Mouse (Mus musculus) telencephalon, adult 2 months (tissue): ENCODE results near the gene Gm49339.
"Not testable (repeated sequence)": the region's sequence is repeated elsewhere in the genome, so short reads cannot be mapped to it uniquely, and the experiment has no call there.

Source experiments
- DNase-seq: peaks from one replicate; pipeline ENCODE4 v3.0.0-alpha.2; 2011; ENCODE audit warnings: low read depth, low spot score

The Gm49339 gene

GRCm38 (mm10) chr10:51480397-51480796 is at the start of gene Gm49339, which contains the start of gene Lilr4b:
TSS of gene Gm49339 (plus strand) at chr10:51480612.
TSS of gene Lilr4b (plus strand) at chr10:51480632.
- DNase-seq: not testable (repeated sequence)

- no peak for DNase-seq
These were observed 47.5 kb upstream of the Gm49339 start for GRCm38 (mm10) chr10:51432940-51433339.

GRCm38 (mm10) chr10:51435684-51436083 is 44.7 kb upstream of the Gm49339 start:
- DNase-seq: no peak

- DNase-seq: no peak
These were observed 28.8 kb upstream of the Gm49339 start for GRCm38 (mm10) chr10:51451610-51452009.

- peak; percentile 42 for DNase-seq
These were observed 26.7 kb upstream of the Gm49339 start for GRCm38 (mm10) chr10:51453616-51454298.

GRCm38 (mm10) chr10:51454365-51454764 is 26.0 kb upstream of the Gm49339 start:
- DNase-seq: no peak

GRCm38 (mm10) chr10:51455762-51456161 is 24.6 kb upstream of the Gm49339 start:
- DNase-seq: peak; percentile 9

- no peak for DNase-seq
These were observed 24.0 kb upstream of the Gm49339 start for GRCm38 (mm10) chr10:51456369-51456768.

GRCm38 (mm10) chr10:51463800-51464199 is 16.6 kb upstream of the Gm49339 start:
- DNase-seq: not testable (repeated sequence)

- not testable (repeated sequence) for DNase-seq
These were observed 10.3 kb downstream of the Gm49339 start, which contains the start of gene Lilrb4a for GRCm38 (mm10) chr10:51490691-51491090. TSS of gene Lilrb4a (plus strand) at chr10:51490956.

GRCm38 (mm10) chr10:51520021-51520420 is 39.6 kb downstream of the Gm49339 start:
- DNase-seq: no peak

GRCm38 (mm10) chr10:51521453-51521852 is 41.0 kb downstream of the Gm49339 start:
- DNase-seq: no peak

- DNase-seq: no peak
These were observed 45.7 kb downstream of the Gm49339 start for GRCm38 (mm10) chr10:51526090-51526489.

- no peak for DNase-seq
These were observed 46.2 kb downstream of the Gm49339 start for GRCm38 (mm10) chr10:51526633-51527032.

- DNase-seq: no peak
These were observed 48.5 kb downstream of the Gm49339 start for GRCm38 (mm10) chr10:51528840-51529434.

- no peak for DNase-seq
These were observed 49.1 kb downstream of the Gm49339 start for GRCm38 (mm10) chr10:51529497-51529896.

GRCm38 (mm10) chr10:51530813-51531212 is 50.4 kb downstream of the Gm49339 start:
- DNase-seq: no peak
